10 mouse cellular contexts compared by ENCODE assay signal in the genomic region with DNA sequence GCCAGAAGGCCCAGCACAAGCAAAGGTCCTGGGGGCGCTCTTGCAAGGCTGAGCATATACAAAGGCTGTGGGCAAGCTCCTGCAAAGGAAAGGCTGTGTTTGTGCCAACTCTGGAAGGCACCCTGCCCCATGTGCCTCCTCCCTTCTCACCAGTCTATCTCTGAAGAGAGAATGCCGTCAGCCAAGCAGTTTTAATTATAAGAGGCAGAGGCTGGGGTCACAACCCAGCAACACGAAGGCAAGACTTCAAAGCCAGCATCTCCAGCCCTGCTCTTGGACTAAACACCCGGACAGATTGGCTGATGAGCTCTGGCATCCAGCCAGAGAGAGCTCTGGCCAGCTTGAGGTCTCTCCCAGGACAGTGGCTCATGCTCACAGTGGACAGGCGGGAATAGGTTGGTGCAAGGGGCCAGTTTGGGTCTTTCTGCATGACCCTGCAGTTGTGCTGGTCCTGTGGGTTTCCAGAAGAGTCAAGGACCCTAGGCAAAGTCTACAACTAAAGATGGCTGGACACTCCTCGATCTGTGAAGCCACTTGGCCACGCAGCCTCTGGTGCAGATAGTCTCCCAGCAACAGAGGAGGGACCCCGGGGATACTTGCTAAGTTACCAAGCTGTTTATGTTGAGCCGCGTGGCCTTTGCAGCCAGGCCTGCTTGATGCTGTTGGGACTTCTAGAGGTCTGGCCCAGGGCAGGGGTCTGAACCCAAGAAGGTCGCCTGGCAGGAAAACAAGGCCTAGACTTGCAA. TPM values are rescaled to one million over a fixed set of nuclear protein-coding genes. Genes with fewer than 3 reads are reported as not detected.
A peak's percentile ranks its signal among the peaks of the same experiment; 100 is the strongest.
DNase-seq lines count a peak whose midpoint lies in the region; ATAC-seq and TF ChIP-seq lines count a peak whose summit lies in the region.
"Had no signal": no experiment of that assay in that cellular context is flagged by ENCODE, and none has a peak within 500 bp of the region (broad histone marks: within the 10 kb centered on the region; RNA-seq: fewer than 3 reads in every experiment).

No protein-coding gene starts in this region.

- no peak for TF ChIP-seq POLR2A in liver, adult 2 months (IDR thresholded peaks at IDR 0.05; ENCODE audit: extremely low read depth, insufficient read depth, low read length)

- H3K36me3 ChIP-seq in liver, adult 2 months (ENCODE audit: control insufficient read depth, insufficient read depth, low read length) = no peaks in the 10 kb centered on the region
- no peaks in the 10 kb centered on the region for H3K36me3 ChIP-seq in liver, postnatal 0 days (replicated peaks; ENCODE audit: insufficient read depth, low read length)
- H3K36me3 ChIP-seq: forebrain, embryonic 12.5 days; liver, embryonic 12.5 days had no signal

- WGBS in liver, adult 2 months = 70% methylated on average over 11 of the region's 11 CpGs
- 71% methylated on average over 11 of the region's 11 CpGs for WGBS in liver, postnatal 0 days (ENCODE audit: insufficient replicate concordance)

- H3K9ac ChIP-seq in liver, adult 2 months (ENCODE audit: low read depth, low read length) = no peak overlapping the region
- no peak overlapping the region for H3K9ac ChIP-seq in liver, postnatal 0 days (replicated peaks)
- H3K9ac ChIP-seq: forebrain, embryonic 12.5 days; liver, embryonic 12.5 days had no signal

- no peaks in the 10 kb centered on the region for H3K79me2 ChIP-seq in liver, adult 2 months (ENCODE audit: control insufficient read depth, insufficient read depth, low read length)

- no peaks in the 10 kb centered on the region for H3K4me1 ChIP-seq in liver, adult 2 months (ENCODE audit: control insufficient read depth, insufficient read depth, low read length)
- H3K4me1 ChIP-seq in liver, postnatal 0 days (ENCODE audit: insufficient read depth) = no peaks in the 10 kb centered on the region; the same call in 1 of the 2 replicates

- no peak overlapping the region for H3K4me2 ChIP-seq in liver, postnatal 0 days (ENCODE audit: low read depth, low read length)
- H3K4me2 ChIP-seq: forebrain, embryonic 12.5 days; liver, embryonic 12.5 days had no signal

- no peak for TF ChIP-seq EP300 in liver, postnatal 0 days (IDR thresholded peaks at IDR 0.05; ENCODE audit: low read depth)

- no peaks in the 10 kb centered on the region for H3K9me3 ChIP-seq in liver, postnatal 0 days (ENCODE audit: low read length)
- H3K9me3 ChIP-seq: forebrain, embryonic 12.5 days; liver, embryonic 12.5 days had no signal

- H3K27me3 ChIP-seq in liver, adult 2 months (ENCODE audit: control insufficient read depth, insufficient read depth, low read length) = no peaks in the 10 kb centered on the region
- H3K27me3 ChIP-seq in liver, postnatal 0 days (ENCODE audit: insufficient read depth, low read length) = no peaks in the 10 kb centered on the region

- no peak for TF ChIP-seq CTCF in liver, adult 2 months (IDR thresholded peaks at IDR 0.05; ENCODE audit: low read depth, low read length)
- TF ChIP-seq CTCF in liver, postnatal 0 days (IDR thresholded peaks at IDR 0.05; ENCODE audit: low read depth) = no peak

- DNase-seq in adrenal gland, postnatal 10 days = peak; percentile 42
- no peak for DNase-seq in adrenal gland, postnatal 4 days (ENCODE audit: low spot score in 2 of 2)
- peak; percentile 43 for DNase-seq in liver, adult 2 months (ENCODE audit: extremely low read depth, low read depth, low spot score)
- DNase-seq in liver, postnatal 0 days = no peak
- DNase-seq in cerebellum, postnatal 14 days = peak; percentile 75 to 81
- peak; percentile 23 to 42 for DNase-seq in kidney, postnatal 36 days
- DNase-seq in layer of hippocampus, adult 18-20 months (ENCODE audit: low spot score in 2 of 2) = no peak

- no peak overlapping the region for H3K27ac ChIP-seq in liver, adult 2 months (replicated peaks; ENCODE audit: insufficient read depth, low read depth, low read length)
- H3K27ac ChIP-seq in liver, postnatal 0 days (ENCODE audit: low read depth) = no peak overlapping the region
- H3K27ac ChIP-seq: forebrain, embryonic 12.5 days; liver, embryonic 12.5 days had no signal

- no peak overlapping the region for H3K4me3 ChIP-seq in liver, adult 2 months (ENCODE audit: insufficient read depth, low read depth, low read length)
- H3K4me3 ChIP-seq in liver, postnatal 0 days (ENCODE audit: low read depth, low read length) = no peak overlapping the region
- H3K4me3 ChIP-seq: forebrain, embryonic 12.5 days; liver, embryonic 12.5 days had no signal

- no peak for ATAC-seq in liver, postnatal 0 days
- no peak for ATAC-seq in CD4-positive, CD25-positive, alpha-beta regulatory T cell, adult 4 months
- ATAC-seq: liver, embryonic 12.5 days had no signal

RNA-seq across cellular contexts. Expression of a gene that starts 12.9 kb away (rescaled TPM):
- 10 to 100 TPM; 34.3 to 37.7 TPM for total RNA-seq in adrenal gland, postnatal 10 days (2021)
- total RNA-seq in adrenal gland, postnatal 4 days (2021) = 10 to 100 TPM; 22.7 to 29.3 TPM
- 1.9 and 2.4 TPM in 2 replicates for total RNA-seq in liver, adult 2 months (2014; rRNA removed)
- polyA plus RNA-seq in liver, adult 2 months (2012; rRNA removed) = 0.97 and 1.6 TPM in 2 replicates
- polyA plus RNA-seq in liver, postnatal 0 days (2015; fragmentation: Nextera tagmentation; extraction: Ambion mirVana) = 0.47 and 1.1 TPM in 2 replicates
- total RNA-seq in layer of hippocampus, adult 18-20 months (2021) = 1 to 10 TPM; 2.6 to 2.8 TPM
- polyA plus RNA-seq in CD4-positive, CD25-positive, alpha-beta regulatory T cell, adult 4 months (2017; shearing (Covaris generic)) = under 1 TPM in 1 of 2 experiments, not detected in 1; 0.09 TPM

Comparison
In these comparisons a context has a peak if more than half of its experiments do, and no peak if none do; other contexts are left out.
1. DNase-seq: peak in adrenal gland, postnatal 10 days (single experiment), liver, adult 2 months (single experiment), cerebellum, postnatal 14 days (2 of 2) and kidney, postnatal 36 days (2 of 2); none in adrenal gland, postnatal 4 days (0 of 2), liver, postnatal 0 days (single experiment) and layer of hippocampus, adult 18-20 months (0 of 2).